ENCODE assay signal across 8 mouse cellular contexts in genomic region chr7:18990601-18991295, GRCm38 (mm10). TPM values are rescaled to one million over a fixed set of nuclear protein-coding genes. Genes with fewer than 3 reads are reported as not detected.
DNase-seq lines count a peak whose midpoint lies in the region; ATAC-seq lines count a peak whose summit lies in the region.

Gene Mypop, plus strand, starts transcription at chr7:18991245.

- H3K27ac ChIP-seq in hindbrain, embryonic 11.5 days (ENCODE audit: low read depth, low read length) = peak within 1 kb of the TSS; percentile 87

- H3K4me3 ChIP-seq in hindbrain, embryonic 11.5 days (ENCODE audit: low read depth, low read length) = peak within 1 kb of the TSS; percentile 43

- peak; percentile 94 for ATAC-seq in hindbrain, embryonic 11.5 days (ENCODE audit: low FRiP score)

- peak within 1 kb of the TSS; percentile 64 for H3K9ac ChIP-seq in hindbrain, embryonic 11.5 days (ENCODE audit: low read depth, low read length)

- H3K4me1 ChIP-seq in hindbrain, embryonic 11.5 days (replicated peaks; ENCODE audit: control insufficient read depth, insufficient read depth, low read length) = peaks cover 2% of the 10 kb centered on the region

- no peaks in the 10 kb centered on the region for H3K9me3 ChIP-seq in hindbrain, embryonic 11.5 days (ENCODE audit: control insufficient read depth, low read length)

- no peaks in the 10 kb centered on the region for H3K36me3 ChIP-seq in hindbrain, embryonic 11.5 days (ENCODE audit: control insufficient read depth, insufficient read depth, low read length)

- DNase-seq in Muller cell, postnatal 12 days (ENCODE audit: inconsistent ontology term) = peak; percentile 99
- DNase-seq in cerebellum, adult 9-11 months = peak; percentile 100
- peak; percentile 100 for DNase-seq in frontal cortex, adult 2 months (ENCODE audit: extremely low spot score in 1 of 2, low spot score in 1 of 2)
- DNase-seq in hindbrain, embryonic 11.5 days (ENCODE audit: low spot score) = peak; percentile 100
- peak; percentile 99 to 100 for DNase-seq in layer of hippocampus, postnatal 10 days (ENCODE audit: low spot score in 2 of 2)
- peak; percentile 99 for DNase-seq in lung, postnatal 10 days
- DNase-seq in ovary, postnatal 36 days (ENCODE audit: low spot score) = peak; percentile 99
- DNase-seq in thymus, postnatal 25 days = peak; percentile 98

- H3K27me3 ChIP-seq in hindbrain, embryonic 11.5 days (ENCODE audit: control insufficient read depth, insufficient read depth, low read length) = peaks cover 15% of the 10 kb centered on the region; the same call in 1 of the 2 replicates

- WGBS in hindbrain, embryonic 11.5 days = under 1% methylated on average over 37 of the region's 37 CpGs

- H3K4me2 ChIP-seq in hindbrain, embryonic 11.5 days (replicated peaks; ENCODE audit: low read depth, low read length) = peak within 1 kb of the TSS; percentile 80

RNA-seq across cellular contexts. Expression of gene Mypop, which starts in this region (rescaled TPM):
- polyA plus RNA-seq in frontal cortex, adult 2 months (2012; rRNA removed) = 39.9 and 46.2 TPM in 2 replicates
- polyA plus RNA-seq in hindbrain, embryonic 11.5 days (2014; fragmentation: Nextera tagmentation; extraction: Ambion mirVana) = 4.6 TPM in 2 replicates
- total RNA-seq in layer of hippocampus, postnatal 10 days (2021) = 10 to 100 TPM; 28.0 to 29.1 TPM

Comparison
In these comparisons a context has a peak if more than half of its experiments do, and no peak if none do; other contexts are left out.
1. Peak in every context shown above with its lines: DNase-seq, ATAC-seq, H3K4me3 ChIP-seq and H3K27ac ChIP-seq.